Mouse (Mus musculus) embryonic facial prominence, embryonic 15.5 days (tissue): ENCODE measurements around the gene Kif3a. TPM values are rescaled to one million over a fixed set of nuclear protein-coding genes. Genes with fewer than 3 reads are reported as not detected.
"Not testable (repeated sequence)": the region's sequence is repeated elsewhere in the genome, so short reads cannot be mapped to it uniquely, and the experiment has no call there.

Source experiments
- ATAC-seq: fragments of 200-750 bp; cut with Nextera tagmentation; 2 replicates; pipeline ENCODE4 v1.8.0; 2017; ENCODE audit warnings: low read depth, moderate TSS enrichment; ENCODE audit not compliant: insufficient number of reproducible peaks, low FRiP score, low TSS enrichment
- H3K27ac ChIP-seq: fragments of 300-500 bp; sonication (generic); replicated peaks from 2 replicates; pipeline ENCODE4 v1.5.1; 2015; ENCODE audit warnings: mild to moderate bottlenecking, inconsistent platforms
- H3K27me3 ChIP-seq: fragments of 300-500 bp; sonication (generic); 2 replicates; pipeline ENCODE4 v1.6.1; 2015; ENCODE audit warnings: inconsistent platforms
- H3K36me3 ChIP-seq: fragments of 300-500 bp; sonication (generic); 2 replicates; pipeline ENCODE4 v1.6.1; 2015; ENCODE audit warnings: mild to moderate bottlenecking, inconsistent platforms
- H3K4me1 ChIP-seq: fragments of 300-500 bp; sonication (generic); 2 replicates; pipeline ENCODE4 v1.6.1; 2015; ENCODE audit warnings: inconsistent platforms
- H3K4me2 ChIP-seq: fragments of 300-500 bp; sonication (generic); replicated peaks from 2 replicates; pipeline ENCODE4 v1.6.1; 2015; ENCODE audit warnings: mild to moderate bottlenecking, inconsistent platforms
- H3K4me3 ChIP-seq: fragments of 300-500 bp; sonication (generic); replicated peaks from 2 replicates; pipeline ENCODE4 v1.5.1; 2015; ENCODE audit warnings: mild to moderate bottlenecking, inconsistent platforms
- H3K9ac ChIP-seq: fragments of 300-500 bp; sonication (generic); 2 replicates; pipeline ENCODE4 v1.6.1; 2015; ENCODE audit warnings: inconsistent platforms
- H3K9me3 ChIP-seq: fragments of 300-500 bp; sonication (generic); replicated peaks from 2 replicates; pipeline ENCODE4 v1.6.1; 2016; ENCODE audit warnings: inconsistent platforms
- WGBS: fragments of 180-500 bp; shearing (Covaris S2); methylation state at CpG from one replicate; pipeline ENCODE4 v1.1.7; 2015; 5-methylcytosine and 5-hydroxymethylcytosine counted together
- polyA plus RNA-seq: library from polyadenylated mRNA; unstranded; fragments of >200 nt; fragmentation: Nextera tagmentation; extraction: Ambion mirVana; gene quantifications from 2 replicates; pipeline ENCODE4 v1.2.1, GENCODE M21; 2015

Kif3a gene
- polyA plus RNA-seq, 1 experiment from 2014 or later = 92.0 TPM

- WGBS = 70% methylated on average over 6 of the region's 6 CpGs
- Histone ChIP-seq H3K27me3 (no peaks in the 10 kb centered on the region), H3K9me3 (no peaks in the 10 kb centered on the region), H3K9ac (no peak overlapping the region), H3K4me3 (no peak overlapping the region), H3K4me1 (no peaks in the 10 kb centered on the region), H3K36me3 (peaks cover 10% of the 10 kb centered on the region), H3K27ac (no peak overlapping the region), H3K4me2 (no peak overlapping the region)
- no peak for ATAC-seq
These were observed 20.9 kb upstream of the Kif3a start for GRCm38 (mm10) chr11:53546271-53546670.

- Histone ChIP-seq H3K9ac (no peak overlapping the region), H3K27ac (no peak overlapping the region), H3K4me2 (no peak overlapping the region), H3K27me3 (no peaks in the 10 kb centered on the region), H3K4me3 (no peak overlapping the region), H3K9me3 (no peaks in the 10 kb centered on the region), H3K4me1 (0 out of 2 replicates have a peak, but pooled peaks cover 2% of the 10 kb centered on the region), H3K36me3 (0 out of 2 replicates have a peak, but pooled peaks cover 4% of the 10 kb centered on the region)
- WGBS = 81% methylated on average over 6 of the region's 6 CpGs
- ATAC-seq = no peak
These were observed 19.6 kb upstream of the Kif3a start for GRCm38 (mm10) chr11:53547566-53547965.

GRCm38 (mm10) chr11:53548036-53548605 is 19.1 kb upstream of the Kif3a start:
- Histone ChIP-seq H3K36me3 (0 out of 2 replicates have a peak, but pooled peaks cover 4% of the 10 kb centered on the region), H3K9me3 (no peaks in the 10 kb centered on the region), H3K4me1 (0 out of 2 replicates have a peak, but pooled peaks cover 2% of the 10 kb centered on the region), H3K27me3 (no peaks in the 10 kb centered on the region), H3K27ac (no peak overlapping the region), H3K4me2 (no peak overlapping the region), H3K4me3 (no peak overlapping the region), H3K9ac (no peak overlapping the region)
- WGBS = 80% methylated on average over 19 of the region's 19 CpGs
- no peak for ATAC-seq

- no peak overlapping the region for H3K9ac ChIP-seq
- no peak overlapping the region for H3K4me3 ChIP-seq
- 75% methylated on average over 1 of the region's 1 CpGs for WGBS
- no peaks in the 10 kb centered on the region for H3K27me3 ChIP-seq
- no peak overlapping the region for H3K27ac ChIP-seq
- 0 out of 2 replicates have a peak, but pooled peaks cover 2% of the 10 kb centered on the region for H3K4me1 ChIP-seq
- no peak for ATAC-seq
- no peaks in the 10 kb centered on the region for H3K36me3 ChIP-seq
- H3K4me2 ChIP-seq = no peak overlapping the region
- no peaks in the 10 kb centered on the region for H3K9me3 ChIP-seq
These were observed 16.5 kb upstream of the Kif3a start for GRCm38 (mm10) chr11:53550714-53551113.

GRCm38 (mm10) chr11:53551754-53552153 is 15.4 kb upstream of the Kif3a start:
- no peaks in the 10 kb centered on the region for H3K27me3 ChIP-seq
- 57% methylated on average over 12 of the region's 12 CpGs for WGBS

GRCm38 (mm10) chr11:53556529-53556928 is 10.7 kb upstream of the Kif3a start:
- not testable (repeated sequence) for H3K27ac ChIP-seq, H3K9ac ChIP-seq, H3K4me1 ChIP-seq, H3K4me3 ChIP-seq, H3K27me3 ChIP-seq, H3K4me2 ChIP-seq, H3K36me3 ChIP-seq, H3K9me3 ChIP-seq, ATAC-seq
- 88% methylated on average over 14 of the region's 20 CpGs for WGBS

More at GRCm38 (mm10) chr11:53551754-53552153, 15.4 kb upstream of the Kif3a start:
- no peak overlapping the region for H3K9ac ChIP-seq
- no peak; the same call in 1 of the 2 replicates for ATAC-seq
- H3K27ac ChIP-seq = no peak overlapping the region
- H3K9me3 ChIP-seq = no peaks in the 10 kb centered on the region
- 0 out of 2 replicates have a peak, but pooled peaks cover 2% of the 10 kb centered on the region for H3K4me1 ChIP-seq
- no peaks in the 10 kb centered on the region for H3K36me3 ChIP-seq
- H3K4me3 ChIP-seq = no peak overlapping the region
- H3K4me2 ChIP-seq = no peak overlapping the region

- WGBS = 88% methylated on average over 2 of the region's 3 CpGs
- H3K9me3 ChIP-seq, H3K27ac ChIP-seq, H3K4me2 ChIP-seq, ATAC-seq, H3K4me1 ChIP-seq, H3K9ac ChIP-seq, H3K36me3 ChIP-seq, H3K27me3 ChIP-seq, H3K4me3 ChIP-seq: not testable (repeated sequence)
These were observed 9.2 kb upstream of the Kif3a start for GRCm38 (mm10) chr11:53557992-53558391.

- H3K4me1 ChIP-seq, H3K4me2 ChIP-seq, ATAC-seq, H3K27me3 ChIP-seq, H3K36me3 ChIP-seq, H3K9me3 ChIP-seq, H3K9ac ChIP-seq, H3K4me3 ChIP-seq, H3K27ac ChIP-seq: not testable (repeated sequence)
- WGBS = 69% methylated on average over 2 of the region's 3 CpGs
These were observed 7.2 kb upstream of the Kif3a start for GRCm38 (mm10) chr11:53559980-53560379.

- 78% methylated on average over 2 of the region's 2 CpGs for WGBS
- 0 out of 2 replicates have a peak, but pooled peaks cover 4% of the 10 kb centered on the region for H3K4me1 ChIP-seq
- H3K4me3 ChIP-seq = no peak overlapping the region
- no peak overlapping the region for H3K27ac ChIP-seq
- H3K4me2 ChIP-seq = no peak overlapping the region
- H3K9ac ChIP-seq = no peak overlapping the region
- no peaks in the 10 kb centered on the region for H3K36me3 ChIP-seq
- no peaks in the 10 kb centered on the region for H3K9me3 ChIP-seq
- H3K27me3 ChIP-seq = no peaks in the 10 kb centered on the region
- ATAC-seq = no peak
These were observed 5.2 kb upstream of the Kif3a start for GRCm38 (mm10) chr11:53561986-53562385.

GRCm38 (mm10) chr11:53566646-53567045 is 533 bp upstream of the Kif3a start:
- H3K27me3 ChIP-seq = no peaks in the 10 kb centered on the region
- ATAC-seq = no peak
- peaks cover 12% of the 10 kb centered on the region; the same call in 1 of the 2 replicates for H3K36me3 ChIP-seq
- H3K4me1 ChIP-seq = peaks cover 12% of the 10 kb centered on the region; the same call in 1 of the 2 replicates
- no peak overlapping the region for H3K27ac ChIP-seq
- WGBS = 88% methylated on average over 4 of the region's 4 CpGs
- H3K4me2 ChIP-seq = peak overlapping the region; percentile 76
- 0 out of 2 replicates have a peak overlapping the region, but pooled peaks have one; percentile 63 for H3K9ac ChIP-seq
- H3K9me3 ChIP-seq = no peaks in the 10 kb centered on the region
- H3K4me3 ChIP-seq = peak overlapping the region; percentile 66

- Histone ChIP-seq H3K9ac (no peak overlapping the region), H3K27ac (no peak overlapping the region), H3K9me3 (no peaks in the 10 kb centered on the region), H3K4me3 (no peak overlapping the region), H3K27me3 (no peaks in the 10 kb centered on the region), H3K4me1 (no peaks in the 10 kb centered on the region), H3K4me2 (no peak overlapping the region), H3K36me3 (peaks cover 49% of the 10 kb centered on the region)
- 91% methylated on average over 3 of the region's 3 CpGs for WGBS
- ATAC-seq = no peak
These were observed 13.4 kb downstream of the Kif3a start for GRCm38 (mm10) chr11:53580562-53580961.

- H3K36me3 ChIP-seq = peaks cover 60% of the 10 kb centered on the region
- no peak overlapping the region for H3K9ac ChIP-seq
- no peak overlapping the region for H3K4me2 ChIP-seq
- no peak overlapping the region for H3K27ac ChIP-seq
- H3K4me3 ChIP-seq = no peak overlapping the region
- WGBS = 76% methylated on average over 10 of the region's 10 CpGs
- no peaks in the 10 kb centered on the region for H3K27me3 ChIP-seq
- H3K4me1 ChIP-seq = no peaks in the 10 kb centered on the region
- no peak for ATAC-seq
- no peaks in the 10 kb centered on the region for H3K9me3 ChIP-seq
These were observed 16.0 kb downstream of the Kif3a start for GRCm38 (mm10) chr11:53583151-53583550.
